Mouse (Mus musculus) embryonic facial prominence, embryonic 13.5 days (tissue): ENCODE data around the gene Galc. TPM values are rescaled to one million over a fixed set of nuclear protein-coding genes. Genes with fewer than 3 reads are reported as not detected.

ENCODE experiments used
- ATAC-seq: fragments of 200-750 bp; cut with Nextera tagmentation; 2 replicates; pipeline ENCODE4 v1.8.0; 2017; ENCODE audit warnings: low read depth; ENCODE audit not compliant: insufficient number of reproducible peaks, insufficient read depth, low FRiP score, low TSS enrichment
- H3K27ac ChIP-seq: fragments of 300-500 bp; sonication (generic); 2 replicates; pipeline ENCODE4 v1.5.1; 2015; ENCODE audit warnings: moderate library complexity, mild to moderate bottlenecking, inconsistent platforms
- H3K27me3 ChIP-seq: fragments of 300-500 bp; sonication (generic); 2 replicates; pipeline ENCODE4 v1.6.1; 2015; ENCODE audit warnings: mild to moderate bottlenecking, inconsistent platforms
- H3K36me3 ChIP-seq: fragments of 300-500 bp; sonication (generic); 2 replicates; pipeline ENCODE4 v1.6.1; 2015; ENCODE audit warnings: mild to moderate bottlenecking, inconsistent platforms
- H3K4me1 ChIP-seq: fragments of 300-500 bp; sonication (generic); 2 replicates; pipeline ENCODE4 v1.6.1; 2015; ENCODE audit warnings: inconsistent platforms
- H3K4me2 ChIP-seq: fragments of 300-500 bp; sonication (generic); 2 replicates; pipeline ENCODE4 v1.6.1; 2015; ENCODE audit warnings: moderate library complexity, mild to moderate bottlenecking, inconsistent platforms
- H3K4me3 ChIP-seq: fragments of 300-500 bp; sonication (generic); 2 replicates; pipeline ENCODE4 v1.5.1; 2015; ENCODE audit warnings: mild to moderate bottlenecking, inconsistent platforms
- H3K9ac ChIP-seq: fragments of 300-500 bp; sonication (generic); 2 replicates; pipeline ENCODE4 v1.6.1; 2015; ENCODE audit warnings: mild to moderate bottlenecking, inconsistent platforms
- H3K9me3 ChIP-seq: fragments of 300-500 bp; sonication (generic); 2 replicates; pipeline ENCODE4 v1.6.1; 2016; ENCODE audit warnings: inconsistent platforms
- WGBS: fragments of 180-500 bp; shearing (Covaris S2); methylation state at CpG from one replicate; pipeline ENCODE4 v1.1.7; 2015; ENCODE audit warnings: mixed read lengths; 5-methylcytosine and 5-hydroxymethylcytosine counted together
- polyA plus RNA-seq: library from polyadenylated mRNA; unstranded; fragments of >200 nt; fragmentation: Nextera tagmentation; extraction: Ambion mirVana; gene quantifications from 2 replicates; pipeline ENCODE4 v1.2.1, GENCODE M21; 2015

Galc gene
- polyA plus RNA-seq, 1 experiment from 2014 or later: 8.0 TPM

GRCm38 (mm10) chr12:98179496-98179895 is 79.8 kb downstream of the Galc start:
- Histone ChIP-seq H3K27me3 (peaks cover 12% of the 10 kb centered on the region), H3K4me2 (no peak overlapping the region), H3K27ac (no peak overlapping the region), H3K4me3 (no peak overlapping the region), H3K9ac (no peak overlapping the region), H3K4me1 (peaks cover 5% of the 10 kb centered on the region; the same call in 1 of the 2 replicates), H3K9me3 (no peaks in the 10 kb centered on the region), H3K36me3 (no peaks in the 10 kb centered on the region)
- 100% methylated on average over 1 of the region's 1 CpGs for WGBS
- no peak for ATAC-seq

GRCm38 (mm10) chr12:98176632-98177031 is 82.6 kb downstream of the Galc start:
- Histone ChIP-seq H3K4me2 (no peak overlapping the region), H3K4me3 (no peak overlapping the region), H3K27ac (no peak overlapping the region), H3K4me1 (peaks cover 3% of the 10 kb centered on the region; the same call in 1 of the 2 replicates), H3K36me3 (no peaks in the 10 kb centered on the region), H3K27me3 (no peaks in the 10 kb centered on the region), H3K9me3 (no peaks in the 10 kb centered on the region), H3K9ac (no peak overlapping the region)
- 92% methylated on average over 2 of the region's 2 CpGs for WGBS
- ATAC-seq: no peak

- Histone ChIP-seq H3K36me3 (no peaks in the 10 kb centered on the region), H3K27ac (no peak overlapping the region), H3K4me2 (no peak overlapping the region), H3K4me3 (no peak overlapping the region), H3K9ac (no peak overlapping the region), H3K4me1 (peaks cover 12% of the 10 kb centered on the region), H3K9me3 (no peaks in the 10 kb centered on the region), H3K27me3 (no peaks in the 10 kb centered on the region)
- ATAC-seq: no peak
- WGBS: 77% methylated on average over 3 of the region's 3 CpGs
Measured at GRCm38 (mm10) chr12:98161901-98162300, 97.4 kb downstream of the Galc start.

GRCm38 (mm10) chr12:98160867-98161266 is 98.4 kb downstream of the Galc start:
- Histone ChIP-seq H3K36me3 (no peaks in the 10 kb centered on the region), H3K4me2 (no peak overlapping the region), H3K4me1 (peaks cover 12% of the 10 kb centered on the region), H3K9me3 (no peaks in the 10 kb centered on the region), H3K4me3 (no peak overlapping the region), H3K27me3 (no peaks in the 10 kb centered on the region), H3K27ac (no peak overlapping the region), H3K9ac (no peak overlapping the region)
- 46% methylated on average over 6 of the region's 6 CpGs for WGBS
- ATAC-seq: no peak

Other genes starting within 250 kb of the Galc start
- gene Gpr65, start 9.2 kb upstream of the Galc start, polyA plus RNA-seq: 1.0 and 1.5 TPM in 2 replicates